Comparison of ENCODE assay signal across 21 mouse cellular contexts in genomic region chr8:11846807-11847206, GRCm38 (mm10). TPM values are rescaled to one million over a fixed set of nuclear protein-coding genes. Genes with fewer than 3 reads are reported as not detected.
A peak's percentile ranks its signal among the peaks of the same experiment; 100 is the strongest.
DNase-seq lines count a peak whose midpoint lies in the region; TF ChIP-seq lines count a peak whose summit lies in the region.
"Had no signal": no experiment of that assay in that cellular context is flagged by ENCODE, and none has a peak within 500 bp of the region (broad histone marks: within the 10 kb centered on the region; RNA-seq: fewer than 3 reads in every experiment).

No protein-coding gene starts in this region.

- TF ChIP-seq CTCF in gastrocnemius, adult 2 months (IDR thresholded peaks at IDR 0.05): no peak

- no peak overlapping the region for H3K27ac ChIP-seq in gastrocnemius, adult 2 months
- H3K27ac ChIP-seq: embryonic facial prominence, embryonic 10.5 days; embryonic facial prominence, embryonic 12.5 days; forebrain, embryonic 13.5 days; forebrain, embryonic 15.5 days had no signal

- intact Hi-C loops in gastrocnemius, adult 2 months (cut with DNase I): no loop called here
- intact Hi-C loops in left cerebral cortex, postnatal 4 days (cut with DNase I): no loop called here
- intact Hi-C loops in left cerebral cortex, postnatal 10 days (cut with DNase I): no loop called here

- H3K4me3 ChIP-seq in gastrocnemius, adult 2 months: no peak overlapping the region
- H3K4me3 ChIP-seq: embryonic facial prominence, embryonic 10.5 days; embryonic facial prominence, embryonic 12.5 days; forebrain, embryonic 13.5 days; forebrain, embryonic 15.5 days had no signal

- DNase-seq in cerebellum, postnatal 10 days: peak; percentile 24 to 42
- DNase-seq in cerebellum, adult 9-10 months: no peak
- DNase-seq in gastrocnemius, adult 2 months: peak; percentile 64
- DNase-seq in gastrocnemius, postnatal 4 days (ENCODE audit: low spot score in 2 of 2): no peak
- peak; percentile 25 for DNase-seq in left cerebral cortex, postnatal 4 days
- DNase-seq in left cerebral cortex, postnatal 10 days (ENCODE audit: extremely low spot score in 1 of 2, low spot score in 2 of 2): no peak
- DNase-seq in layer of hippocampus, adult 9-11 months: no peak
- DNase-seq: adrenal gland, adult 8-10 months; adrenal gland, postnatal 14 days; adrenal gland, postnatal 36 days; B cell, adult 2 months; cerebellum, adult 11-12 months; cerebellum, adult 2 months; cerebellum, adult 9-11 months; cerebellum, postnatal 25 days had no signal

RNA-seq across cellular contexts. Expression of gene Tex29, which starts 6.5 kb away (rescaled TPM):
- not detected for total RNA-seq in gastrocnemius, adult 2 months (2021)
- total RNA-seq in gastrocnemius, postnatal 4 days (2021): not detected
- not detected for total RNA-seq in left cerebral cortex, postnatal 4 days (2021)
- total RNA-seq in left cerebral cortex, postnatal 10 days (2021): not detected
- total RNA-seq: adrenal gland, postnatal 14 days; adrenal gland, postnatal 36 days; CH12.LX; G1E had no signal

Comparison
In these comparisons a context has a peak if more than half of its experiments do, and no peak if none do; other contexts are left out.
1. DNase-seq: peak in cerebellum, postnatal 10 days (2 of 2), gastrocnemius, adult 2 months (single experiment) and left cerebral cortex, postnatal 4 days (single experiment); none in cerebellum, adult 9-10 months (single experiment), gastrocnemius, postnatal 4 days (0 of 2), left cerebral cortex, postnatal 10 days (0 of 2) and layer of hippocampus, adult 9-11 months (single experiment).